Mouse (Mus musculus) hindbrain, embryonic 11.5 days (tissue): ENCODE results near the gene Ubl4a. TPM values are rescaled to one million over a fixed set of nuclear protein-coding genes. Genes with fewer than 3 reads are reported as not detected.
"Not testable (repeated sequence)": the region's sequence is repeated elsewhere in the genome, so short reads cannot be mapped to it uniquely, and the experiment has no call there.

Experiments
- ATAC-seq: fragments of 200-750 bp; cut with Nextera tagmentation; 2 replicates; pipeline ENCODE4 v1.8.0; 2017; ENCODE audit warnings: mild to moderate bottlenecking, moderate TSS enrichment, moderate library complexity; ENCODE audit not compliant: low FRiP score
- DNase-seq: peaks from one replicate; pipeline ENCODE4 v3.0.0-alpha.2; 2015; ENCODE audit warnings: low spot score
- H3K27ac ChIP-seq: fragments of 300-500 bp; sonication (generic); 2 replicates; pipeline ENCODE4 v1.5.1; 2014; ENCODE audit warnings: mild to moderate bottlenecking, low read depth, low read length
- H3K27me3 ChIP-seq: fragments of 300-500 bp; sonication (generic); 2 replicates; pipeline ENCODE4 v1.6.1; 2014; ENCODE audit warnings: mild to moderate bottlenecking, low read length, moderate library complexity, mixed read lengths; ENCODE audit not compliant: control insufficient read depth, insufficient read depth
- H3K36me3 ChIP-seq: fragments of 300-500 bp; sonication (generic); 2 replicates; pipeline ENCODE4 v1.6.1; 2014; ENCODE audit warnings: mild to moderate bottlenecking, low read length, moderate library complexity, mixed read lengths; ENCODE audit not compliant: control insufficient read depth, insufficient read depth
- H3K4me1 ChIP-seq: fragments of 300-500 bp; sonication (generic); replicated peaks from 2 replicates; pipeline ENCODE4 v1.6.1; 2014; ENCODE audit warnings: low read length, mixed read lengths; ENCODE audit not compliant: control insufficient read depth, insufficient read depth
- H3K4me2 ChIP-seq: fragments of 300-500 bp; sonication (generic); replicated peaks from 2 replicates; pipeline ENCODE4 v1.6.1; 2014; ENCODE audit warnings: mild to moderate bottlenecking, low read depth, low read length
- H3K4me3 ChIP-seq: fragments of 300-500 bp; sonication (generic); 2 replicates; pipeline ENCODE4 v1.5.1; 2014; ENCODE audit warnings: low read depth, low read length
- H3K9ac ChIP-seq: fragments of 300-500 bp; sonication (generic); 2 replicates; pipeline ENCODE4 v1.6.1; 2014; ENCODE audit warnings: low read depth, low read length
- H3K9me3 ChIP-seq: fragments of 300-500 bp; sonication (generic); 2 replicates; pipeline ENCODE4 v1.6.1; 2016; ENCODE audit warnings: low read length; ENCODE audit not compliant: control insufficient read depth
- WGBS: fragments of 180-500 bp; shearing (Covaris S2); extraction: QIAGEN DNeasy Blood & Tissue Kit; methylation state at CpG from one replicate; pipeline ENCODE4 v1.1.7; 2014; 5-methylcytosine and 5-hydroxymethylcytosine counted together
- polyA plus RNA-seq: library from polyadenylated mRNA; unstranded; fragments of >200 nt; fragmentation: Nextera tagmentation; extraction: Ambion mirVana; gene quantifications from 2 replicates; pipeline ENCODE4 v1.2.1, GENCODE M21; 2014

Ubl4a gene
- polyA plus RNA-seq, 1 experiment from 2014 or later, result 69.9 TPM

- WGBS, result 75% methylated on average over 10 of the region's 10 CpGs
- no peaks in the 10 kb centered on the region for H3K36me3 ChIP-seq
- H3K27ac ChIP-seq, result no peak overlapping the region
- ATAC-seq (no peak), DNase-seq (no peak)
- H3K4me2 ChIP-seq, result peak overlapping the region; percentile 53
- 0 out of 2 replicates have a peak, but pooled peaks cover 2% of the 10 kb centered on the region for H3K4me1 ChIP-seq
- no peaks in the 10 kb centered on the region for H3K27me3 ChIP-seq
- no peaks in the 10 kb centered on the region for H3K9me3 ChIP-seq
- peak overlapping the region; percentile 77 for H3K9ac ChIP-seq
- H3K4me3 ChIP-seq, result peak overlapping the region; percentile 56
Measured at GRCm38 (mm10) chrX:74367512-74367911, 5.5 kb downstream of the Ubl4a start.

DNA sequence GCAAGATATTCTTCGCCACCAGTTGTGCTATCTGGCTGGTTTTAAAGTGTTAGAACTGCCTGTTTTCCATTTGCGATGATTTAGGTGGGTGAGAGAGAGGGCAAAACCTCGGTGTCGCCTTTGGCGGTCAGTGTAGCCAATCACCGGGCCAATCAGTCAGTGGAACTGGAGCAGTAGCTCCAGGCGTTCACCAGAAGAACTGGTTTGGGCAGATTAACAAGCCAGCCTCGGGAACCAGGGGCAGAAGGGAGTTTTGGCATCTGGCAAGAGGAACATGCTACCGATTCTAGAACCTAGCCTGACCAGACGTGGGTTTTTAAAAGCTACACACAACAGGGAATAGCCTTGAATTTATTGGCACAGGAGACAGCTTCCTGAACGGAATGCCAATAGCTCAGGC is 13.8 kb downstream of the Ubl4a start:
- H3K4me2 ChIP-seq, result no peak overlapping the region
- no peak overlapping the region for H3K27ac ChIP-seq
- no peak for DNase-seq
- no peaks in the 10 kb centered on the region for H3K4me1 ChIP-seq
- no peaks in the 10 kb centered on the region for H3K36me3 ChIP-seq
- no peak overlapping the region for H3K4me3 ChIP-seq
- H3K9me3 ChIP-seq, result no peaks in the 10 kb centered on the region
- 52% methylated on average over 11 of the region's 11 CpGs for WGBS
- H3K27me3 ChIP-seq, result no peaks in the 10 kb centered on the region
- no peak for ATAC-seq
- H3K9ac ChIP-seq, result no peak overlapping the region

DNA sequence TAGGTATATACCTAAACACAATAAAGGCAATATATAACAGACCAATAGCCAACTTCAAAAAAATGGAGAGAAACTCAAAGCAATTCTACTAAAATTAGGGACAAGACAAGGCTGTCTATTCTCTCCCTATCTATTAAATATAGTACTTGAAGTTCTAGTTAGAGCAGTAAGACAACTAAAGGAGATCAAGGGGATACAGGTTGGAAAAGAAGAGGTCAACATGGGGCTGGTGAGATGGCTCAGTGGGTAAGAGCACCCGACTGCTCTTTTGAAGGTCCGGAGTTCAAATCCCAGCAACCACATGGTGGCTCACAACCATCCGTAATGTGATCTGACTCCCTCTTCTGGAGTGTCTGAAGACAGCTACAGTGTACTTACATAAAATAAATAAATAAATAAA is 15.9 kb downstream of the Ubl4a start:
- not testable (repeated sequence) for H3K9me3 ChIP-seq, DNase-seq, H3K4me2 ChIP-seq, H3K9ac ChIP-seq, ATAC-seq, H3K4me3 ChIP-seq, H3K27ac ChIP-seq, H3K27me3 ChIP-seq, H3K4me1 ChIP-seq, H3K36me3 ChIP-seq
- WGBS, result 97% methylated on average over 3 of the region's 3 CpGs

DNA sequence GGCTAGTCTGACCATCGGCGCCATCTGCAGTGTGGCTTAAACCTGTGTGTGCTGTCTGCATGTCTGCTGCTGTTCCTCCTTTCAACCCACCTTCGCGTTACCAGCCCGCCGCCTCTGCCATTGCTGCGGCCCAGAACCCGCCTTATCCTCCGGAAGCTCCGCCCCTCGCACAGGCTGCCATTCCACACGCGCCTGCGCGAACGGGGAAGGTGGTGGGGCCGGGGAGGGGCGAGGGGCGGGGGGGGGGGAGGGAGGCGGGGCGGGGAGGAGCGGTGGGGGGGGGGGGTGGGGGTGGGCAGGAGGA is 19.6 kb downstream of the Ubl4a start, which contains the start of gene Lage3:
Gene Lage3, minus strand, starts transcription at position 152 of the 304 bp plus-strand sequence.
- H3K4me2 ChIP-seq, result peak within 1 kb of the TSS; percentile 45
- H3K27me3 ChIP-seq, result no peaks in the 10 kb centered on the region
- H3K27ac ChIP-seq, result no peak within 1 kb of the TSS
- peak within 1 kb of the TSS; percentile 48 for H3K9ac ChIP-seq
- peak; percentile 84 for ATAC-seq
- H3K4me3 ChIP-seq, result peak within 1 kb of the TSS; percentile 39
- no peaks in the 10 kb centered on the region for H3K4me1 ChIP-seq
- peak; percentile 77 for DNase-seq
- 9% methylated on average over 6 of the region's 22 CpGs for WGBS
- H3K9me3 ChIP-seq, result no peaks in the 10 kb centered on the region
- no peaks in the 10 kb centered on the region for H3K36me3 ChIP-seq

DNA sequence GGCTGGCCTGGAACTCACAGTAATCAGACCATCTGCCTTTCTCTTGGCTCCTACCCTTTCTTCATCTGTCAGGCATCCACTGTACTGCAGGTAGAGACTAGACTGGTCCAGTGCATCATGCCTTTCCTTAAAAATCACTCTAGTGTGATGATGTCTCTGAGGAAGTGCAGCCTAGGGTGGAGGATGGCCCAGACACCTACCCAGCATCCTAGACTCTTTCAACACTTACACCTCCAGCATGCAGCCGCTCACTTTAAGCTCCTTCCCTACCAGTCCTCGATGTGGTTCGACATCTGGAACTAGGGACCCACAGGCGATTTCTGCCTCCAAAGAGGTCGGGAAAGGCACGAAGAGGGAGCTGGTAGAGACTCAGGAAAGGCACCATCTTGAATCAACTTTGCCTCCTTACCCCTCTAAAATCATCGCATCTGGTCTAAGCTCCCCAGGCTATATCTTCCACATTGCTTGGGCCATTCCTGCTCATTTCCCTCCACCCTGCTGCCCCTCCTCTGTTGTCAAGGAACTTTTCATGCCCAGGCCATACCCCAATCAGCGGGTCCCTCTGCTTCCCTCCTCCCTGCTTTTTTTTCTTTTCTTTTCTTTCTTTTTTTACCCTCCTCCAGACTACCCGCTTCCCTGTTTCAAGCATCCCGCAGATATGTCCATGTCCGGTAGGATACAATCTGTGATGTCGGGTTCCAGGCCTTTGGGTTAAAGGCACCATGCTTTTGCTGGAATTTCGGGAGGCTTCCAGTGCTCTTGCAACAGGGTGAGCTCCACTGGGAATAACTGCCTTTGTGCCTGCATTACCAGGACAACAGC is 20.2 kb downstream of the Ubl4a start:
- H3K4me2 ChIP-seq, result peak overlapping the region; percentile 45
- DNase-seq (peak; percentile 1), ATAC-seq (peak; percentile 64)
- H3K4me1 ChIP-seq, result no peaks in the 10 kb centered on the region
- H3K27me3 ChIP-seq, result no peaks in the 10 kb centered on the region
- H3K9ac ChIP-seq, result peak overlapping the region; percentile 48
- 22% methylated on average over 13 of the region's 13 CpGs for WGBS
- peak overlapping the region; percentile 39 for H3K4me3 ChIP-seq
- no peaks in the 10 kb centered on the region for H3K9me3 ChIP-seq
- no peaks in the 10 kb centered on the region for H3K36me3 ChIP-seq
- H3K27ac ChIP-seq, result no peak overlapping the region

GRCm38 (mm10) chrX:74330166-74330930 is 42.7 kb downstream of the Ubl4a start:
- peak overlapping the region; percentile 59 for H3K4me2 ChIP-seq
- peak; percentile 12 for DNase-seq
- H3K4me1 ChIP-seq, result peaks cover 3% of the 10 kb centered on the region; the same call in 1 of the 2 replicates
- H3K9me3 ChIP-seq, result no peaks in the 10 kb centered on the region
- peak overlapping the region; percentile 52 for H3K4me3 ChIP-seq
- no peak; the same call in 1 of the 2 replicates for ATAC-seq
- H3K9ac ChIP-seq, result peak overlapping the region; percentile 64
- H3K36me3 ChIP-seq, result no peaks in the 10 kb centered on the region
- 36% methylated on average over 2 of the region's 2 CpGs for WGBS
- no peaks in the 10 kb centered on the region for H3K27me3 ChIP-seq
- H3K27ac ChIP-seq, result 0 out of 2 replicates have a peak overlapping the region, but pooled peaks have one; percentile 1

DNA sequence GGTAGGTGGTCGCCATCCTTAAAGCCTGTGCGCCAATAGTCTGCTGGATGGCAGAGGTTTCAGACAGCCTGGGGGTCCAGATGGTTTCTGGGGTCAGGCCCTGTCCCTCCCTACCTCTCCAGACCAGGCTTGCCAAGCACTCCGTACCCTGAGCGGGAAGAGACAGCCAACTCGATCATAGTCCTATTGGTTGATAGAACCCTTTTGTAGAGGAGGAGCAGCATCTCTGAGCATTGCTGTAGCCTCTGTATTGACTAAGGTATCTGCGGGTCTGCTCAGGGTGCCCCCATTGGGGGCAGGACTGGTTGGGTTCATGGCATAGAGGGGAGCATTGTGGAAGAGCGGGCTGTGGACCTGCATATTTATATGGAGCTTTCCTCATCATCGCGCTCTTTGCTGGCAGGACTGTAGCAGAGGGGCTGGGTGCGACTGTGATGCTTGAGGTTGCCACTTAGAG is 43.8 kb downstream of the Ubl4a start:
- H3K4me1 ChIP-seq, result peaks cover 3% of the 10 kb centered on the region; the same call in 1 of the 2 replicates
- no peak overlapping the region for H3K27ac ChIP-seq
- no peaks in the 10 kb centered on the region for H3K27me3 ChIP-seq
- no peaks in the 10 kb centered on the region for H3K9me3 ChIP-seq
- peak overlapping the region; percentile 64 for H3K9ac ChIP-seq
- no peaks in the 10 kb centered on the region for H3K36me3 ChIP-seq
- ATAC-seq (peak; percentile 49), DNase-seq (no peak)
- peak overlapping the region; percentile 59 for H3K4me2 ChIP-seq
- whole genome bisulfite sequencing, result 17% methylated on average over 8 of the region's 10 CpGs
- peak overlapping the region; percentile 52 for H3K4me3 ChIP-seq

DNA sequence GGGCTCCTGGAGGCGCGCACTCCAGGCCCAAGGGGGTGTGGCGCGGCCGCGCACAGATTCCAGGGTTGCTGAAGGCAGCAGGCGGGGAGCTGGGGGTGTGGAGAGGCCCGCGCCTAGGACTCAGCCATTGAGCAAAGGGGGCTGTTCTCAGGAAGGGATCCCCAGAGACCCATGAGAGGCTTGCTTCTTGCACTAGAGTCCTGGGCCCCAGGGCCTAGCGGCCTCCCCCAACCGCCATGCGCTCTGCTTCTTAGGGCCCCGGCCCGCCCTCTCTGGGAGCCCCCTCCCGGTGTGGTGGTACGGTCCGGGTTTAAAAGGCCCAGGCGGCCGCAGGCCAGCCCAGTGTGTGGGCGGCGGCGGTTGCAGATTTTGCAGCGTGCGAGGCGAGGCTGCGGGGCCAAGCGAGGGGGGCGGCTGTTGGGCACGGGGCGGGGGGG is 44.3 kb downstream of the Ubl4a start, which contains the start of gene Plxna3:
Gene Plxna3, plus strand, starts transcription at position 342 of the 437 bp plus-strand sequence.
- H3K4me2 ChIP-seq, result peak within 1 kb of the TSS; percentile 59
- H3K27me3 ChIP-seq, result no peaks in the 10 kb centered on the region
- peak within 1 kb of the TSS; percentile 52 for H3K4me3 ChIP-seq
- peaks cover 3% of the 10 kb centered on the region; the same call in 1 of the 2 replicates for H3K4me1 ChIP-seq
- 22% methylated on average over 17 of the region's 30 CpGs for WGBS
- ATAC-seq (peak; percentile 95), DNase-seq (peak; percentile 77)
- H3K9ac ChIP-seq, result peak within 1 kb of the TSS; percentile 64
- peak within 1 kb of the TSS; percentile 76 for H3K27ac ChIP-seq
- H3K9me3 ChIP-seq, result no peaks in the 10 kb centered on the region
- no peaks in the 10 kb centered on the region for H3K36me3 ChIP-seq
